Mouse (Mus musculus) forebrain, embryonic 11.5 days (tissue): ENCODE measurements at regions not wholly inside any gene's neighbourhood (a gene's known extent, or its start where the extent isn't known, plus 50 kb on each side); places are given as distances from the start of the nearest gene placed in this dataset.
"Not testable (repeated sequence)": the region's sequence is repeated elsewhere in the genome, so short reads cannot be mapped to it uniquely, and the experiment has no call there.

Experiments used
- ATAC-seq: fragments of 200-750 bp; cut with Nextera tagmentation; replicated peaks from 2 replicates; pipeline ENCODE4 v1.8.0; 2017; ENCODE audit warnings: moderate TSS enrichment; ENCODE audit not compliant: low FRiP score
- DNase-seq: peaks from one replicate; pipeline ENCODE4 v3.0.0-alpha.2; 2017; ENCODE audit warnings: low spot score
- H3K27ac ChIP-seq: fragments of 300-500 bp; sonication (generic); 2 replicates; pipeline ENCODE4 v1.5.1; 2014; ENCODE audit warnings: low read depth, low read length
- H3K27me3 ChIP-seq: fragments of 300-500 bp; sonication (generic); 2 replicates; pipeline ENCODE4 v1.6.1; 2014; ENCODE audit warnings: mild to moderate bottlenecking, low read length, mixed read lengths; ENCODE audit not compliant: control insufficient read depth, insufficient read depth
- H3K36me3 ChIP-seq: fragments of 300-500 bp; sonication (generic); 2 replicates; pipeline ENCODE4 v1.6.1; 2014; ENCODE audit warnings: mild to moderate bottlenecking, low read length, moderate library complexity, mixed read lengths; ENCODE audit not compliant: control insufficient read depth, insufficient read depth
- H3K4me1 ChIP-seq: fragments of 300-500 bp; sonication (generic); replicated peaks from 2 replicates; pipeline ENCODE4 v1.6.1; 2014; ENCODE audit warnings: low read length, mixed read lengths; ENCODE audit not compliant: control insufficient read depth, insufficient read depth
- H3K4me2 ChIP-seq: fragments of 300-500 bp; sonication (generic); 2 replicates; pipeline ENCODE4 v1.6.1; 2014; ENCODE audit warnings: low read depth, mild to moderate bottlenecking, low read length, moderate library complexity, mixed read lengths; ENCODE audit not compliant: severe bottlenecking
- H3K4me3 ChIP-seq: fragments of 300-500 bp; sonication (generic); 2 replicates; pipeline ENCODE4 v1.5.1; 2014; ENCODE audit warnings: low read depth, low read length
- H3K9ac ChIP-seq: fragments of 300-500 bp; sonication (generic); 2 replicates; pipeline ENCODE4 v1.6.1; 2014; ENCODE audit warnings: low read length
- H3K9me3 ChIP-seq: fragments of 300-500 bp; sonication (generic); 2 replicates; pipeline ENCODE4 v1.6.1; 2016; ENCODE audit warnings: low read length, mixed read lengths; ENCODE audit not compliant: control insufficient read depth
- WGBS: fragments of 180-500 bp; shearing (Covaris S2); extraction: QIAGEN DNeasy Blood & Tissue Kit; methylation state at CpG from one replicate; pipeline ENCODE4 v1.1.7; 2014; 5-methylcytosine and 5-hydroxymethylcytosine counted together

- no peak overlapping the region for H3K4me3 ChIP-seq
- no peaks in the 10 kb centered on the region for H3K27me3 ChIP-seq
- ATAC-seq (no peak), DNase-seq (no peak)
- H3K9ac ChIP-seq: no peak overlapping the region
- H3K27ac ChIP-seq: no peak overlapping the region
- no peaks in the 10 kb centered on the region for H3K4me1 ChIP-seq
- WGBS: 91% methylated on average over 6 of the region's 6 CpGs
- no peaks in the 10 kb centered on the region for H3K9me3 ChIP-seq
- no peak overlapping the region for H3K4me2 ChIP-seq
- no peaks in the 10 kb centered on the region for H3K36me3 ChIP-seq
Observed at GRCm38 (mm10) chr10:11777894-11778293, 434.7 kb downstream of the Epm2a start.

- Histone ChIP-seq H3K9ac (no peak overlapping the region), H3K4me2 (no peak overlapping the region), H3K36me3 (no peaks in the 10 kb centered on the region), H3K4me3 (no peak overlapping the region), H3K27ac (no peak overlapping the region), H3K4me1 (no peaks in the 10 kb centered on the region), H3K9me3 (no peaks in the 10 kb centered on the region), H3K27me3 (no peaks in the 10 kb centered on the region)
- 56% methylated on average over 2 of the region's 2 CpGs for WGBS
- DNase-seq: no peak
- ATAC-seq: no peak
Observed at GRCm38 (mm10) chr10:11780302-11780701, 437.1 kb downstream of the Epm2a start.

- Histone ChIP-seq H3K27ac (no peak overlapping the region), H3K36me3 (no peaks in the 10 kb centered on the region), H3K4me2 (no peak overlapping the region), H3K4me1 (no peaks in the 10 kb centered on the region), H3K4me3 (no peak overlapping the region), H3K9ac (no peak overlapping the region), H3K9me3 (no peaks in the 10 kb centered on the region), H3K27me3 (no peaks in the 10 kb centered on the region)
- no peak for DNase-seq
- ATAC-seq: no peak
Observed at GRCm38 (mm10) chr10:11787240-11787639, 444.0 kb downstream of the Epm2a start.

- no peak for ATAC-seq
- WGBS: 83% methylated on average over 3 of the region's 3 CpGs
Observed at GRCm38 (mm10) chr10:11799510-11799909, 456.3 kb downstream of the Epm2a start.

GRCm38 (mm10) chr10:11801372-11802230 lies 458.4 kb downstream of the Epm2a start:
- DNase-seq, H3K36me3 ChIP-seq, H3K27me3 ChIP-seq, H3K9me3 ChIP-seq, H3K4me2 ChIP-seq, ATAC-seq, H3K4me1 ChIP-seq, H3K9ac ChIP-seq, H3K4me3 ChIP-seq, H3K27ac ChIP-seq: not testable (repeated sequence)
- WGBS: 71% methylated on average over 13 of the region's 13 CpGs

More at GRCm38 (mm10) chr10:11799510-11799909, 456.3 kb downstream of the Epm2a start:
- no peak overlapping the region for H3K9ac ChIP-seq
- no peaks in the 10 kb centered on the region for H3K36me3 ChIP-seq
- no peak overlapping the region for H3K27ac ChIP-seq
- no peak overlapping the region for H3K4me2 ChIP-seq
- no peaks in the 10 kb centered on the region for H3K27me3 ChIP-seq
- no peaks in the 10 kb centered on the region for H3K4me1 ChIP-seq
- DNase-seq: no peak
- H3K9me3 ChIP-seq: no peaks in the 10 kb centered on the region
- no peak overlapping the region for H3K4me3 ChIP-seq

- ATAC-seq (0 out of 2 replicates have a peak, but pooled peaks have one; percentile 44), DNase-seq (no peak)
- Histone ChIP-seq H3K9ac (no peak overlapping the region), H3K9me3 (no peaks in the 10 kb centered on the region), H3K4me3 (no peak overlapping the region), H3K36me3 (no peaks in the 10 kb centered on the region), H3K27ac (no peak overlapping the region), H3K4me2 (no peak overlapping the region), H3K27me3 (no peaks in the 10 kb centered on the region), H3K4me1 (no peaks in the 10 kb centered on the region)
- 66% methylated on average over 3 of the region's 3 CpGs for WGBS
Observed at GRCm38 (mm10) chr10:11809255-11809654, 466.1 kb downstream of the Epm2a start.

- DNase-seq: no peak
- WGBS: 90% methylated on average over 3 of the region's 3 CpGs
- Histone ChIP-seq H3K36me3 (no peaks in the 10 kb centered on the region), H3K4me3 (no peak overlapping the region), H3K27ac (no peak overlapping the region), H3K27me3 (no peaks in the 10 kb centered on the region), H3K9me3 (no peaks in the 10 kb centered on the region), H3K4me1 (no peaks in the 10 kb centered on the region), H3K4me2 (no peak overlapping the region), H3K9ac (no peak overlapping the region)
- no peak for ATAC-seq
Observed at GRCm38 (mm10) chr10:11822418-11822959, 479.3 kb downstream of the Epm2a start.

GRCm38 (mm10) chr10:11841094-11841493 lies 497.9 kb downstream of the Epm2a start:
- no peak overlapping the region for H3K4me2 ChIP-seq
- ATAC-seq (no peak), DNase-seq (no peak)
- H3K9me3 ChIP-seq: no peaks in the 10 kb centered on the region
- no peak overlapping the region for H3K9ac ChIP-seq
- H3K27me3 ChIP-seq: no peaks in the 10 kb centered on the region
- H3K4me1 ChIP-seq: no peaks in the 10 kb centered on the region
- no peaks in the 10 kb centered on the region for H3K36me3 ChIP-seq
- H3K4me3 ChIP-seq: no peak overlapping the region
- H3K27ac ChIP-seq: no peak overlapping the region
- 83% methylated on average over 5 of the region's 5 CpGs for WGBS

GRCm38 (mm10) chr10:11841494-11841893 lies 498.3 kb downstream of the Epm2a start:
- ATAC-seq: no peak
- no peaks in the 10 kb centered on the region for H3K36me3 ChIP-seq
- no peak overlapping the region for H3K4me2 ChIP-seq
- H3K9me3 ChIP-seq: no peaks in the 10 kb centered on the region
- DNase-seq: no peak
- WGBS: 91% methylated on average over 7 of the region's 7 CpGs
- H3K27me3 ChIP-seq: no peaks in the 10 kb centered on the region
- H3K4me1 ChIP-seq: no peaks in the 10 kb centered on the region
- no peak overlapping the region for H3K9ac ChIP-seq
- H3K27ac ChIP-seq: no peak overlapping the region
- no peak overlapping the region for H3K4me3 ChIP-seq
